Mouse (Mus musculus): ENCODE measurements around the gene Thy1. TPM values are rescaled to one million over a fixed set of nuclear protein-coding genes. Genes with fewer than 3 reads are reported as not detected.
A peak's percentile ranks its signal among the peaks of the same experiment; 100 is the strongest.

The Thy1 gene
- polyA plus RNA-seq, 1 experiment = not detected

DNA sequence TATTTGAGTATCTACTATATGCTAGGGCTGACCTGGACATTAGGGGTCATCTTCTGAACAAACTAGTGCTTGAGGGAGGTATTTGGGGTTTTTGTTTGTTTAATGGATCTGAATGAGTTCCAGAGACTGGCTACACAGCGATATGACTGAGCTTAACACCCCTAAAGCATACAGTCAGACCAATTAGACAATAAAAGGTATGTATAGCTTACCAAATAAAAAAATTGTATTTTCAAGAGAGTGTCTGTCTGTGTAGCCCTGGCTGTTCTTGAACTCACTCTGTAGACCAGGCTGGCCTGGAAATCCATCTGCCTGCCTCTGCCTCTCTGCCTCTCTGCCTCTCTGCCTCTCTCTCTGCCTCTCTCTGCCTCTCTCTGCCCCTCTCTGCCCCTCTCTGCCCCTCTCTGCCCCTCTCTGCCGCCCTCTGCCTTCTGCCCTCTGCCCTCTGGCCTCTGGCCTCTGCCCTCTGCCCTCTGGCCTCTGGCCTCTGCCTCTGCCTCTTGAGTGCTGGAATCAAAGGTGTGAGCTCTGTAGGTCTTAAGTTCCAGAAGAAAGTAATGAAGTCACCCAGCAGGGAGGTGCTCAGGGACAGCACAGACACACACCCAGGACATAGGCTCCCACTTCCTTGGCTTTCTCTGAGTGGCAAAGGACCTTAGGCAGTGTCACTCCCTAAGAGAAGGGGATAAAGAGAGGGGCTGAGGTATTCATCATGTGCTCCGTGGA, 2.1 kb downstream of the Thy1 start:
- no peak overlapping the region for H3ac ChIP-seq (ENCODE audit: control insufficient read depth, insufficient read length)
- H3K36me3 ChIP-seq (ENCODE audit: control insufficient read depth, insufficient read depth) = no peaks in the 10 kb centered on the region
- H3K4me3 ChIP-seq = no peak overlapping the region
- H3K27me3 ChIP-seq (ENCODE audit: control insufficient read depth, insufficient read depth, insufficient read length) = no peaks in the 10 kb centered on the region
- H3K4me2 ChIP-seq (ENCODE audit: low read depth) = no peak overlapping the region
- no peak for TF ChIP-seq POLR2A (IDR thresholded peaks at IDR 0.05; ENCODE audit: insufficient read length, low read depth)
- no peak for TF ChIP-seq E2F4 (IDR thresholded peaks at IDR 0.05; ENCODE audit: insufficient read depth)
- TF ChIP-seq MYOD1 (IDR thresholded peaks at IDR 0.05; ENCODE audit: control insufficient read depth in 1 of 3, insufficient read length in 2 of 3, low read depth in 2 of 3) = no peak
- no peak for TF ChIP-seq SRF (IDR thresholded peaks at IDR 0.05; ENCODE audit: control insufficient read depth, insufficient read length, low read depth)
- no peak for TF ChIP-seq CEBPB (IDR thresholded peaks at IDR 0.05; ENCODE audit: insufficient read depth, poor library complexity, severe bottlenecking)
- TF ChIP-seq REST (IDR thresholded peaks at IDR 0.05; ENCODE audit: insufficient read depth, insufficient read length) = no peak
- no peak for TF ChIP-seq MYOG (IDR thresholded peaks at IDR 0.05; ENCODE audit: control insufficient read depth in 1 of 3, insufficient read depth in 1 of 3, insufficient read length in 2 of 3, low read depth in 2 of 3)
- no peak for TF ChIP-seq TCF3 (IDR thresholded peaks at IDR 0.05; ENCODE audit: insufficient read length, low read depth)
- no peak for TF ChIP-seq MAX (IDR thresholded peaks at IDR 0.05; ENCODE audit: low read depth)
- TF ChIP-seq USF1 (IDR thresholded peaks at IDR 0.05; ENCODE audit: low read depth) = no peak
- no peak for TF ChIP-seq TCF12 (IDR thresholded peaks at IDR 0.05; ENCODE audit: insufficient read depth, poor library complexity, severe bottlenecking)
- TF ChIP-seq POLR2AphosphoS2 (IDR thresholded peaks at IDR 0.05; ENCODE audit: insufficient read length, low read depth) = no peak
- no peaks in the 10 kb centered on the region for H3K79me2 ChIP-seq (ENCODE audit: control insufficient read depth, insufficient read depth)

DNA sequence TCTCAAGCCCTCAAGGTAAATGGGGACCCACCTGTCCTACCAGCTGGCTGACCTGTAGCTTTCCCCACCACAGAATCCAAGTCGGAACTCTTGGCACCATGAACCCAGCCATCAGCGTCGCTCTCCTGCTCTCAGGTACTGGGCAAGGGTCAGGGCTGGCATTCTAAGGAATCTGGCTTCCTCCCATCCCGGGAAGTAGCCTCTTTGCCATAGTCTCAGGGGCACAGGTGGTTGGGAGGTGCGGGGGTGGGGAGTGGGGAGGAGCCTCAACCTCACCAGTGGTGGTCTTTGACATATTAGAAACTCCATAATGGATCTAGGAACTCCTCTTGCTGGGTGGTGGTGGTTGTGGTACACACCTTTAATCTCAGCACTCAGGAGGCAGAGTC, 2.7 kb downstream of the Thy1 start:
- no peak overlapping the region for H3K4me3 ChIP-seq
- H3K4me2 ChIP-seq (ENCODE audit: low read depth) = no peak overlapping the region
- no peaks in the 10 kb centered on the region for H3K27me3 ChIP-seq (ENCODE audit: control insufficient read depth, insufficient read depth, insufficient read length)

DNA sequence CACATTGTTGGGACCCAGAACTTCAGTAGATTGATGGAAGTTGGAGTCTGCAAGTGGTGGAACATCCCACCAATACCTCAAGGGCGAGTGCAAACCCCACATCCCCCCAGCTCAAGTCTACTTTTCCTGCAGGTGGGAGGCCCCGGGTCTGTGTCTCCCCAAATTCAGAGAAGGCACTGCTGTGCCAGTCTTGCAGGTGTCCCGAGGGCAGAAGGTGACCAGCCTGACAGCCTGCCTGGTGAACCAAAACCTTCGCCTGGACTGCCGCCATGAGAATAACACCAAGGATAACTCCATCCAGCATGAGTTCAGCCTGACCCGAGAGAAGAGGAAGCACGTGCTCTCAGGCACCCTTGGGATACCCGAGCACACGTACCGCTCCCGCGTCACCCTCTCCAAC, 3.2 kb downstream of the Thy1 start:
- no peaks in the 10 kb centered on the region for H3K79me2 ChIP-seq (ENCODE audit: control insufficient read depth, insufficient read depth)
- H3K36me3 ChIP-seq (ENCODE audit: control insufficient read depth, insufficient read depth) = no peaks in the 10 kb centered on the region
- no peak for TF ChIP-seq E2F4 (IDR thresholded peaks at IDR 0.05; ENCODE audit: insufficient read depth)
- TF ChIP-seq MAX (IDR thresholded peaks at IDR 0.05; ENCODE audit: low read depth) = no peak
- no peak for TF ChIP-seq TCF12 (IDR thresholded peaks at IDR 0.05; ENCODE audit: insufficient read depth, poor library complexity, severe bottlenecking)
- TF ChIP-seq REST (IDR thresholded peaks at IDR 0.05; ENCODE audit: insufficient read depth, insufficient read length) = no peak
- TF ChIP-seq MYOD1 (IDR thresholded peaks at IDR 0.05; ENCODE audit: control insufficient read depth in 1 of 3, insufficient read length in 2 of 3, low read depth in 2 of 3) = no peak
- TF ChIP-seq POLR2AphosphoS2 (IDR thresholded peaks at IDR 0.05; ENCODE audit: insufficient read length, low read depth) = no peak
- no peak for TF ChIP-seq SRF (IDR thresholded peaks at IDR 0.05; ENCODE audit: control insufficient read depth, insufficient read length, low read depth)
- TF ChIP-seq MYOG (IDR thresholded peaks at IDR 0.05; ENCODE audit: control insufficient read depth in 1 of 3, insufficient read depth in 1 of 3, insufficient read length in 2 of 3, low read depth in 2 of 3) = no peak
- no peak for TF ChIP-seq POLR2A (IDR thresholded peaks at IDR 0.05; ENCODE audit: insufficient read length, low read depth)
- TF ChIP-seq CEBPB (IDR thresholded peaks at IDR 0.05; ENCODE audit: insufficient read depth, poor library complexity, severe bottlenecking) = no peak
- TF ChIP-seq USF1 (IDR thresholded peaks at IDR 0.05; ENCODE audit: low read depth) = no peak
- no peak for TF ChIP-seq TCF3 (IDR thresholded peaks at IDR 0.05; ENCODE audit: insufficient read length, low read depth)
- H3K4me2 ChIP-seq (ENCODE audit: low read depth) = no peak overlapping the region
- no peaks in the 10 kb centered on the region for H3K27me3 ChIP-seq (ENCODE audit: control insufficient read depth, insufficient read depth, insufficient read length)
- no peak overlapping the region for H3K4me3 ChIP-seq
- H3ac ChIP-seq (ENCODE audit: control insufficient read depth, insufficient read length) = no peak overlapping the region

More for the DNA sequence above, 2.7 kb downstream of the Thy1 start:
- no peaks in the 10 kb centered on the region for H3K79me2 ChIP-seq (ENCODE audit: control insufficient read depth, insufficient read depth)
- no peak for TF ChIP-seq TCF12 (IDR thresholded peaks at IDR 0.05; ENCODE audit: insufficient read depth, poor library complexity, severe bottlenecking)
- TF ChIP-seq MYOD1 (IDR thresholded peaks at IDR 0.05; ENCODE audit: control insufficient read depth in 1 of 3, insufficient read length in 2 of 3, low read depth in 2 of 3) = no peak
- TF ChIP-seq REST (IDR thresholded peaks at IDR 0.05; ENCODE audit: insufficient read depth, insufficient read length) = no peak
- TF ChIP-seq USF1 (IDR thresholded peaks at IDR 0.05; ENCODE audit: low read depth) = no peak
- no peak for TF ChIP-seq POLR2AphosphoS2 (IDR thresholded peaks at IDR 0.05; ENCODE audit: insufficient read length, low read depth)
- TF ChIP-seq SRF (IDR thresholded peaks at IDR 0.05; ENCODE audit: control insufficient read depth, insufficient read length, low read depth) = no peak
- TF ChIP-seq CEBPB (IDR thresholded peaks at IDR 0.05; ENCODE audit: insufficient read depth, poor library complexity, severe bottlenecking) = no peak
- no peak for TF ChIP-seq MYOG (IDR thresholded peaks at IDR 0.05; ENCODE audit: control insufficient read depth in 1 of 3, insufficient read depth in 1 of 3, insufficient read length in 2 of 3, low read depth in 2 of 3)
- TF ChIP-seq E2F4 (IDR thresholded peaks at IDR 0.05; ENCODE audit: insufficient read depth) = no peak
- TF ChIP-seq TCF3 (IDR thresholded peaks at IDR 0.05; ENCODE audit: insufficient read length, low read depth) = no peak
- TF ChIP-seq POLR2A (IDR thresholded peaks at IDR 0.05; ENCODE audit: insufficient read length, low read depth) = no peak
- H3ac ChIP-seq (ENCODE audit: control insufficient read depth, insufficient read length) = no peak overlapping the region
- no peaks in the 10 kb centered on the region for H3K36me3 ChIP-seq (ENCODE audit: control insufficient read depth, insufficient read depth)

DNA sequence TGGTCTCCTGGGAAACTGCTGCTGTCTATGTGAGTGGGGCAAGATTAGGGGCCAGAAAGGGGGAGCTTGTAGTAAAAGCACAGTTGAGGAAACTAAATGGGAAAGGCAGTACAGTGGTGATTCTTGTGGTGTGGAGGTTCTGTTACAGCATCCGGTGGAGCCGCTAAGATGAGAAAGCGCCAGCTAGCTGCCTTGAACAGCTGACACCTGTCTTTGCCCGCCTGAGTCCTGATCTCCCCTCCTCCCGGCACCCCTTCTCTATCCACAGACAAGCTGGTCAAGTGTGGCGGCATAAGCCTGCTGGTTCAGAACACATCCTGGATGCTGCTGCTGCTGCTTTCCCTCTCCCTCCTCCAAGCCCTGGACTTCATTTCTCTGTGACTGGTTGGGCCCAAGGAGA, 3.9 kb downstream of the Thy1 start:
- Histone ChIP-seq H3K4me3 (no peak overlapping the region), H3K36me3 (ENCODE audit: control insufficient read depth, insufficient read depth) (no peaks in the 10 kb centered on the region), H3K27me3 (ENCODE audit: control insufficient read depth, insufficient read depth, insufficient read length) (no peaks in the 10 kb centered on the region), H3K79me2 (ENCODE audit: control insufficient read depth, insufficient read depth) (no peaks in the 10 kb centered on the region), H3K4me2 (ENCODE audit: low read depth) (no peak overlapping the region), H3ac (ENCODE audit: control insufficient read depth, insufficient read length) (no peak overlapping the region)
- no peak for TF ChIP-seq REST (IDR thresholded peaks at IDR 0.05; ENCODE audit: insufficient read depth, insufficient read length)
- TF ChIP-seq MYOG (IDR thresholded peaks at IDR 0.05; ENCODE audit: control insufficient read depth in 1 of 3, insufficient read depth in 1 of 3, insufficient read length in 2 of 3, low read depth in 2 of 3) = peak in 2 of 3 experiments; percentile 72 to 91
- TF ChIP-seq POLR2AphosphoS2 (IDR thresholded peaks at IDR 0.05; ENCODE audit: insufficient read length, low read depth) = no peak
- peak in 2 of 3 experiments; percentile 95 to 96 for TF ChIP-seq MYOD1 (IDR thresholded peaks at IDR 0.05; ENCODE audit: control insufficient read depth in 1 of 3, insufficient read length in 2 of 3, low read depth in 2 of 3)
- TF ChIP-seq POLR2A (IDR thresholded peaks at IDR 0.05; ENCODE audit: insufficient read length, low read depth) = no peak
- peak; percentile 43 for TF ChIP-seq TCF12 (IDR thresholded peaks at IDR 0.05; ENCODE audit: insufficient read depth, poor library complexity, severe bottlenecking)
- peak; percentile 76 for TF ChIP-seq TCF3 (IDR thresholded peaks at IDR 0.05; ENCODE audit: insufficient read length, low read depth)
